Mouse (Mus musculus) forebrain, embryonic 10.5 days (tissue): ENCODE results near the gene Phxr2. TPM values are rescaled to one million over a fixed set of nuclear protein-coding genes. Genes with fewer than 3 reads are reported as not detected.

ENCODE experiments used
- DNase-seq: peaks from one replicate; pipeline ENCODE4 v3.0.0-alpha.2; 2017; ENCODE audit warnings: low spot score; ENCODE audit errors: extremely low spot score
- H3K27ac ChIP-seq: fragments of 300-500 bp; sonication (generic); 2 replicates; pipeline ENCODE4 v1.5.1; 2016; ENCODE audit warnings: mild to moderate bottlenecking
- H3K27me3 ChIP-seq: fragments of 300-500 bp; sonication (generic); 2 replicates; pipeline ENCODE4 v1.6.1; 2016; ENCODE audit warnings: mild to moderate bottlenecking; ENCODE audit not compliant: poor library complexity, severe bottlenecking
- H3K36me3 ChIP-seq: fragments of 300-500 bp; sonication (generic); replicated peaks from 2 replicates; pipeline ENCODE4 v1.6.1; 2016; ENCODE audit warnings: mild to moderate bottlenecking, moderate library complexity
- H3K4me1 ChIP-seq: fragments of 300-500 bp; sonication (generic); 2 replicates; pipeline ENCODE4 v1.6.1; 2016
- H3K4me3 ChIP-seq: fragments of 300-500 bp; sonication (generic); 2 replicates; pipeline ENCODE4 v1.5.1; 2016; ENCODE audit warnings: mild to moderate bottlenecking, moderate library complexity
- H3K9me3 ChIP-seq: fragments of 300-500 bp; sonication (generic); 2 replicates; pipeline ENCODE4 v1.6.1; 2016; ENCODE audit warnings: mild to moderate bottlenecking, moderate library complexity
- WGBS: fragments of 180-500 bp; shearing (Covaris S2); methylation state at CpG from one replicate; pipeline ENCODE4 v1.1.7; 2016; 5-methylcytosine and 5-hydroxymethylcytosine counted together
- polyA plus RNA-seq: library from polyadenylated mRNA; unstranded; fragments of >200 nt; fragmentation: Nextera tagmentation; extraction: Ambion mirVana; gene quantifications from 2 replicates; pipeline ENCODE4 v1.2.1, GENCODE M21; 2016

The Phxr2 gene
- polyA plus RNA-seq, 1 experiment from 2014 or later: not detected

- H3K4me3 ChIP-seq: no peak overlapping the region
- peaks cover 44% of the 10 kb centered on the region for H3K36me3 ChIP-seq
- no peaks in the 10 kb centered on the region for H3K9me3 ChIP-seq
- no peak overlapping the region for H3K27ac ChIP-seq
- H3K4me1 ChIP-seq: no peaks in the 10 kb centered on the region
- DNase-seq: no peak
- H3K27me3 ChIP-seq: no peaks in the 10 kb centered on the region
- 95% methylated on average over 5 of the region's 5 CpGs for WGBS
Observed at GRCm38 (mm10) chr10:99156808-99157207, 30.7 kb upstream of the Phxr2 start.

GRCm38 (mm10) chr10:99154635-99155034 is 28.5 kb upstream of the Phxr2 start:
- Histone ChIP-seq H3K9me3 (no peaks in the 10 kb centered on the region), H3K36me3 (peaks cover 44% of the 10 kb centered on the region), H3K4me1 (no peaks in the 10 kb centered on the region), H3K27ac (no peak overlapping the region), H3K27me3 (no peaks in the 10 kb centered on the region), H3K4me3 (no peak overlapping the region)
- DNase-seq: no peak
- 85% methylated on average over 8 of the region's 8 CpGs for WGBS

- 96% methylated on average over 6 of the region's 6 CpGs for WGBS
- DNase-seq: no peak
Observed at GRCm38 (mm10) chr10:99152063-99152462, 25.9 kb upstream of the Phxr2 start.

GRCm38 (mm10) chr10:99151580-99151979 is 25.5 kb upstream of the Phxr2 start:
- DNase-seq: no peak
- Histone ChIP-seq H3K27me3 (no peaks in the 10 kb centered on the region), H3K4me1 (no peaks in the 10 kb centered on the region), H3K36me3 (peaks cover 40% of the 10 kb centered on the region), H3K4me3 (no peak overlapping the region), H3K9me3 (no peaks in the 10 kb centered on the region), H3K27ac (no peak overlapping the region)
- WGBS: 98% methylated on average over 1 of the region's 1 CpGs

More at GRCm38 (mm10) chr10:99152063-99152462, 25.9 kb upstream of the Phxr2 start:
- H3K27me3 ChIP-seq: no peaks in the 10 kb centered on the region
- no peaks in the 10 kb centered on the region for H3K4me1 ChIP-seq
- no peak overlapping the region for H3K4me3 ChIP-seq
- no peaks in the 10 kb centered on the region for H3K9me3 ChIP-seq
- no peak overlapping the region for H3K27ac ChIP-seq
- peaks cover 42% of the 10 kb centered on the region for H3K36me3 ChIP-seq

- 88% methylated on average over 6 of the region's 6 CpGs for WGBS
- no peaks in the 10 kb centered on the region for H3K4me1 ChIP-seq
- no peak for DNase-seq
- H3K4me3 ChIP-seq: no peak overlapping the region
- peaks cover 47% of the 10 kb centered on the region for H3K36me3 ChIP-seq
- no peaks in the 10 kb centered on the region for H3K27me3 ChIP-seq
- no peak overlapping the region for H3K27ac ChIP-seq
- no peaks in the 10 kb centered on the region for H3K9me3 ChIP-seq
Observed at GRCm38 (mm10) chr10:99150016-99150415, 23.9 kb upstream of the Phxr2 start.

GRCm38 (mm10) chr10:99146596-99146995 is 20.5 kb upstream of the Phxr2 start:
- H3K36me3 ChIP-seq: peaks cover 54% of the 10 kb centered on the region
- DNase-seq: no peak
- no peak overlapping the region for H3K4me3 ChIP-seq
- WGBS: 96% methylated on average over 8 of the region's 8 CpGs
- H3K4me1 ChIP-seq: no peaks in the 10 kb centered on the region
- no peak overlapping the region for H3K27ac ChIP-seq
- no peaks in the 10 kb centered on the region for H3K9me3 ChIP-seq
- no peaks in the 10 kb centered on the region for H3K27me3 ChIP-seq

- Histone ChIP-seq H3K4me1 (no peaks in the 10 kb centered on the region), H3K36me3 (peaks cover 56% of the 10 kb centered on the region), H3K9me3 (no peaks in the 10 kb centered on the region), H3K27ac (no peak overlapping the region), H3K4me3 (no peak overlapping the region), H3K27me3 (no peaks in the 10 kb centered on the region)
- WGBS: 90% methylated on average over 8 of the region's 8 CpGs
- DNase-seq: no peak
Observed at GRCm38 (mm10) chr10:99145611-99146010, 19.5 kb upstream of the Phxr2 start.

- 96% methylated on average over 5 of the region's 5 CpGs for WGBS
- no peak for DNase-seq
Observed at GRCm38 (mm10) chr10:99136337-99136736, 10.2 kb upstream of the Phxr2 start.

GRCm38 (mm10) chr10:99133321-99133875 is 7.3 kb upstream of the Phxr2 start:
- H3K27me3 ChIP-seq: no peaks in the 10 kb centered on the region
- no peak for DNase-seq
- H3K9me3 ChIP-seq: no peaks in the 10 kb centered on the region
- no peak overlapping the region for H3K4me3 ChIP-seq
- WGBS: 96% methylated on average over 16 of the region's 16 CpGs
- H3K4me1 ChIP-seq: peaks cover 12% of the 10 kb centered on the region
- no peak overlapping the region for H3K27ac ChIP-seq
- H3K36me3 ChIP-seq: peaks cover 77% of the 10 kb centered on the region

More at GRCm38 (mm10) chr10:99136337-99136736, 10.2 kb upstream of the Phxr2 start:
- Histone ChIP-seq H3K4me1 (peaks cover 2% of the 10 kb centered on the region), H3K9me3 (no peaks in the 10 kb centered on the region), H3K4me3 (no peak overlapping the region), H3K27ac (no peak overlapping the region), H3K36me3 (peaks cover 72% of the 10 kb centered on the region), H3K27me3 (no peaks in the 10 kb centered on the region)

- DNase-seq: no peak
- Histone ChIP-seq H3K36me3 (peaks cover 82% of the 10 kb centered on the region), H3K4me3 (no peak overlapping the region), H3K4me1 (peaks cover 12% of the 10 kb centered on the region), H3K27ac (no peak overlapping the region), H3K27me3 (no peaks in the 10 kb centered on the region), H3K9me3 (no peaks in the 10 kb centered on the region)
- WGBS: 91% methylated on average over 11 of the region's 11 CpGs
Observed at GRCm38 (mm10) chr10:99132595-99133272, 6.6 kb upstream of the Phxr2 start.

- Histone ChIP-seq H3K27ac (no peak overlapping the region), H3K4me3 (no peak overlapping the region), H3K36me3 (peaks cover 85% of the 10 kb centered on the region), H3K9me3 (no peaks in the 10 kb centered on the region), H3K4me1 (peaks cover 12% of the 10 kb centered on the region), H3K27me3 (no peaks in the 10 kb centered on the region)
- DNase-seq: no peak
- WGBS: 85% methylated on average over 6 of the region's 6 CpGs
Observed at GRCm38 (mm10) chr10:99132189-99132588, 6.1 kb upstream of the Phxr2 start.

GRCm38 (mm10) chr10:99131298-99131697 is 5.2 kb upstream of the Phxr2 start:
- H3K27ac ChIP-seq: no peak overlapping the region; the same call in 1 of the 2 replicates
- H3K36me3 ChIP-seq: peaks cover 84% of the 10 kb centered on the region
- H3K4me1 ChIP-seq: peaks cover 12% of the 10 kb centered on the region
- H3K27me3 ChIP-seq: no peaks in the 10 kb centered on the region
- 63% methylated on average over 5 of the region's 5 CpGs for WGBS
- no peak overlapping the region for H3K4me3 ChIP-seq
- no peak for DNase-seq
- H3K9me3 ChIP-seq: no peaks in the 10 kb centered on the region

GRCm38 (mm10) chr10:99130611-99131010 is 4.5 kb upstream of the Phxr2 start:
- H3K4me1 ChIP-seq: peaks cover 12% of the 10 kb centered on the region
- no peaks in the 10 kb centered on the region for H3K9me3 ChIP-seq
- no peak overlapping the region for H3K4me3 ChIP-seq
- no peak for DNase-seq
- 51% methylated on average over 6 of the region's 6 CpGs for WGBS
- no peak overlapping the region; the same call in 1 of the 2 replicates for H3K27ac ChIP-seq
- no peaks in the 10 kb centered on the region for H3K27me3 ChIP-seq
- peaks cover 81% of the 10 kb centered on the region for H3K36me3 ChIP-seq
